Mouse (Mus musculus): ENCODE measurements around the gene As3mt.

Gene As3mt

GRCm38 (mm10) chr19:46707296-46708151 is at the start of gene As3mt:
As3mt (plus strand) TSS chr19:46707458.
- in situ Hi-C loops (cut with MboI, MseI): no loop called here

GRCm38 (mm10) chr19:46658348-46658747 is 48.9 kb upstream of the As3mt start:
- in situ Hi-C loops (cut with MboI, MseI): no loop called here

GRCm38 (mm10) chr19:46658851-46659250 is 48.4 kb upstream of the As3mt start:
- in situ Hi-C loops (cut with MboI, MseI): no loop called here

- in situ Hi-C loops (cut with MboI, MseI): loop anchor here (10.0 kb wide), 2 partner anchors 203 to 1517 kb away; no protein-coding TSS in a partner anchor
Measured at GRCm38 (mm10) chr19:46661511-46661910, 45.7 kb upstream of the As3mt start.

- in situ Hi-C loops (cut with MboI, MseI): loop anchor here (10.0 kb wide), 2 partner anchors 203 to 1517 kb away; no protein-coding TSS in a partner anchor
Measured at GRCm38 (mm10) chr19:46662214-46662613, 45.0 kb upstream of the As3mt start.

- in situ Hi-C loops (cut with MboI, MseI): loop anchor here (10.0 kb wide), 2 partner anchors 202 to 1518 kb away; no protein-coding TSS in a partner anchor
Measured at GRCm38 (mm10) chr19:46662784-46663183, 44.5 kb upstream of the As3mt start.

- in situ Hi-C loops (cut with MboI, MseI): loop anchor here (5.0 to 10.0 kb wide), 3 partner anchors 72 to 1521 kb away; no protein-coding TSS in a partner anchor
Measured at GRCm38 (mm10) chr19:46665474-46665873, 41.8 kb upstream of the As3mt start.

- in situ Hi-C loops (cut with MboI, MseI): loop anchor here (5.0 to 10.0 kb wide), 3 partner anchors 70 to 1522 kb away; no protein-coding TSS in a partner anchor
Measured at GRCm38 (mm10) chr19:46667300-46667699, 40.0 kb upstream of the As3mt start.

- in situ Hi-C loops (cut with MboI, MseI): loop anchor here (5.0 to 10.0 kb wide), 3 partner anchors 69 to 1523 kb away; no protein-coding TSS in a partner anchor
Measured at GRCm38 (mm10) chr19:46668263-46668662, 39.0 kb upstream of the As3mt start.

GRCm38 (mm10) chr19:46669802-46670201 is 37.5 kb upstream of the As3mt start:
- in situ Hi-C loops (cut with MboI, MseI): loop anchor here (5.0 to 10.0 kb wide), 3 partner anchors 67 to 1525 kb away; no protein-coding TSS in a partner anchor

GRCm38 (mm10) chr19:46670691-46671090 is 36.6 kb upstream of the As3mt start:
- in situ Hi-C loops (cut with MboI, MseI): no loop called here

GRCm38 (mm10) chr19:46672766-46673418 is 34.4 kb upstream of the As3mt start, which contains the start of gene Cyp17a1:
Cyp17a1 (minus strand) TSS chr19:46673172.
- in situ Hi-C loops (cut with MboI, MseI): no loop called here

GRCm38 (mm10) chr19:46675641-46676040 is 31.6 kb upstream of the As3mt start:
- in situ Hi-C loops (cut with MboI, MseI): no loop called here

GRCm38 (mm10) chr19:46679720-46680383 is 27.4 kb upstream of the As3mt start:
- in situ Hi-C loops (cut with MboI, MseI): no loop called here

- in situ Hi-C loops (cut with MboI, MseI): no loop called here
Measured at GRCm38 (mm10) chr19:46689460-46690372, 17.5 kb upstream of the As3mt start, which contains the start of gene Borcs7. Borcs7 (plus strand) TSS chr19:46689906.

GRCm38 (mm10) chr19:46690387-46690786 is 16.9 kb upstream of the As3mt start:
- in situ Hi-C loops (cut with MboI, MseI): no loop called here

- in situ Hi-C loops (cut with MboI, MseI): no loop called here
Measured at GRCm38 (mm10) chr19:46691078-46691477, 16.2 kb upstream of the As3mt start.

- in situ Hi-C loops (cut with MboI, MseI): no loop called here
Measured at GRCm38 (mm10) chr19:46693146-46693545, 14.1 kb upstream of the As3mt start.

- in situ Hi-C loops (cut with MboI, MseI): no loop called here
Measured at GRCm38 (mm10) chr19:46696482-46696881, 10.8 kb upstream of the As3mt start.

GRCm38 (mm10) chr19:46696943-46697342 is 10.3 kb upstream of the As3mt start:
- in situ Hi-C loops (cut with MboI, MseI): no loop called here
